Mouse (Mus musculus): Measurements from ENCODE around the gene Abca14.

DNA sequence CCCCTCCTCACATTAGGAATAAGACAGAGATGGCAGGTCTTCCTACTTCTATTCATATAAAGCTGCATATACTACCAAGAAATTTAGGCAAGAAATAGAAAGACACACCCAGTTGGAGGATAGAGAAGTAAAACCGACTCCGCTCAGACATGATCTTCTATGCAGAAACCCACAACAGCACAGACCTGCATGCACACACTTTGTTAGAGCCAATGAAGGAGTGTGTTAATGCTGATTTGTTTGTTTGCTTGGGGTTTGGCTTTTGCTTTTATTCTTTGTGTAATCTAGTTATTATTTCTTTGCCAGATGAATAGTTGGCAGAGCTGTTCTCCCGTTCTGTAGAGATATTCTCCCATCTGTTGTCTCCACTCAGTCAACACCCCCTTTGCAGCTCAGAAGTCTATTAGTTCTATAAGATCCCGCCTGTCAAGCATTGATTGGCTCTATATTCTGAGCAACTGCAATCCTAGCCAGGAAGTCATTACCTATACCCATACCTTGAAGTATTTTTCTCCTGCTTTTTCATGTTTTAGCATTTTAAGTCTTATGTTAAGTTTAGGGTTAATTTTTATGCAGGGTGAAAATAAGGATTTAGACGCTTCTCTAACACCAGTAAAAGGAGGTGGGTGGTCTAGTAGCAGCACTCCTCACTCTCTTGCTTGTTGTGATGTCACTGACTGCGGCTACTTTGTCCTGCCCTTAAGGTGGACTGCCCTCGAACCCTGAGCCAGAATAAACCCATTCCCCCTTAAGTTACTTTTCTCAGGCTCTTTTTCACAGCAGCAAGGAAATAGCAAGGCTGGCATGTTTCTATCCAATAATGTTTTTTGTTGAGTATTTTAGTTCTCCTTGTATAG lies 67.6 kb downstream of the Abca14 start:
- TF ChIP-seq CTCF (IDR thresholded peaks at IDR 0.05): no peak
- no peak for TF ChIP-seq EP300 (IDR thresholded peaks at IDR 0.05)

Measured in lung, postnatal 0 days (tissue).